Comparison of ENCODE assay signal across 21 mouse cellular contexts in the genomic region with DNA sequence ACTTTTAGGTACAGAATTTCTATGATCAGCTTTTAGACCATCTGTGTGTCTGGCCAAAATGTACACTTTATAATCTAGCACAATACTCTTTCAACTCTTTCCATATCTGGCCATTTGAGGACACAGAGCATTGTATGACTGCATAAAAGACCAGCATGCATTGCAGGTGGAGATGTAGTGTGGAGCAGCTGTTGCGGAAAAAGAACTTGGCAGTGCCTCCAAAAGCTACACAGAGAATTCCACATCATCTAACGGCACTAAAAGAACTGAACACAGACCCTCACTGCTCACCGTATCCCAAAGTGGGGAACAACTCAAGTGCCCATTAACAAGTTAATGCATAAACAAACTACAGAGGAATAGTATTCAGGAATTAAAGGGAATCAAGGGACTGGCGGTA. TPM values are rescaled to one million over a fixed set of nuclear protein-coding genes. Genes with fewer than 3 reads are reported as not detected.
"Had no signal": no experiment of that assay in that cellular context is flagged by ENCODE, and none has a peak within 500 bp of the region (broad histone marks: within the 10 kb centered on the region; RNA-seq: fewer than 3 reads in every experiment).

No protein-coding gene starts in this region.

- H3K27me3 ChIP-seq: lung, embryonic 15.5 days; megakaryocyte, embryonic 14.5 days; midbrain, embryonic 13.5 days; midbrain, embryonic 15.5 days; neural tube, embryonic 12.5 days; stomach, embryonic 15.5 days had no signal

- H3K27ac ChIP-seq: lung, embryonic 15.5 days; macrophage; midbrain, embryonic 13.5 days; midbrain, embryonic 15.5 days; neural tube, embryonic 12.5 days; stomach, embryonic 15.5 days; stomach, postnatal 0 days had no signal

- H3K9ac ChIP-seq: liver, postnatal 0 days; lung, embryonic 15.5 days; midbrain, embryonic 13.5 days; midbrain, embryonic 15.5 days; neural tube, embryonic 12.5 days; stomach, embryonic 15.5 days had no signal

- DNase-seq: liver, postnatal 0 days; lung, adult 2 months; lung, postnatal 14 days; lung, postnatal 36 days; right cerebral cortex, postnatal 14 days; thymus, adult 2 months; thymus, postnatal 25 days; thymus, postnatal 4 days had no signal

- H3K4me3 ChIP-seq: lung, embryonic 15.5 days; megakaryocyte, embryonic 14.5 days; midbrain, embryonic 13.5 days; midbrain, embryonic 15.5 days; neural tube, embryonic 12.5 days; stomach, embryonic 15.5 days had no signal

- H3K9me3 ChIP-seq: lung, embryonic 15.5 days; midbrain, embryonic 13.5 days; midbrain, embryonic 15.5 days; neural tube, embryonic 12.5 days; stomach, embryonic 15.5 days had no signal

- H3K4me1 ChIP-seq: lung, embryonic 15.5 days; midbrain, embryonic 13.5 days; midbrain, embryonic 15.5 days; neural tube, embryonic 12.5 days; stomach, embryonic 15.5 days had no signal

- H3K4me2 ChIP-seq: lung, embryonic 15.5 days; midbrain, embryonic 11.5 days; midbrain, embryonic 13.5 days; midbrain, embryonic 15.5 days; neural tube, embryonic 12.5 days; stomach, embryonic 15.5 days had no signal

- ATAC-seq: liver, postnatal 0 days; lung, postnatal 0 days; midbrain, embryonic 13.5 days had no signal

- H3K36me3 ChIP-seq: lung, embryonic 15.5 days; midbrain, embryonic 15.5 days had no signal

RNA-seq across cellular contexts. Expression of a gene that starts 58.5 kb away (rescaled TPM):
- total RNA-seq: megakaryocyte progenitor cell, adult 5-6 weeks; monocyte, adult 5-6 weeks; neutrophil, adult 5-6 weeks had no signal
- polyA plus RNA-seq: macrophage had no signal
